Mouse (Mus musculus): Measurements from ENCODE around the gene Slc27a2. TPM values are rescaled to one million over a fixed set of nuclear protein-coding genes. Genes with fewer than 3 reads are reported as not detected.
"Not testable (repeated sequence)": the region's sequence is repeated elsewhere in the genome, so short reads cannot be mapped to it uniquely, and the experiment has no call there.

Gene Slc27a2
- total and polyA plus RNA-seq, 3 experiments = not detected

DNA sequence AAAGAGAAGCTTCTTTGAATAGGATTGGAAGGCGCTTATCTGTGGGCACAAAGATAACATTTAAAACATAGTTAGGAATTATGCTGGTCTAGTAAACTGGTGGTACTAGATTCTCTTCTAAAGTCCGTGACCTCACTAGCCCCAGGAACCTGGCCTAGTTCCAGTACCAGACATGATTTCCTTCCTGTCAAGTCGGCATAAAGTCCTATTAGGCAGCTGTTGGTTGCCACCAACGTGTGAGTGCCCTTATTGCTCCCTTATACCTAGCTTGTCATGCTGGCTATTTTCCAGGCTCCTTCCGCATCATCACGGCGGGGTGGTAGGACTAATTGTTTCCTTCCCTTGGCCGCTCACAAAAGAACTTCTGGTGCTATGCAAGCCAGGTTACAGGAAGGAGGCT lies 30.2 kb upstream of the Slc27a2 start:
- Histone ChIP-seq H3K4me1 (ENCODE audit: control insufficient read depth in 1 of 2, insufficient read depth in 2 of 2, low read length in 2 of 2) (peaks cover 2 to 13% of the 10 kb centered on the region in 2 experiments), H3K27me3 (ENCODE audit: control insufficient read depth in 1 of 2, insufficient read depth in 2 of 2, low read length in 2 of 2) (no peaks in the 10 kb centered on the region), H3K36me3 (ENCODE audit: control insufficient read depth in 1 of 2, insufficient read depth in 2 of 2, low read length in 2 of 2) (peaks cover 0 to 4% of the 10 kb centered on the region in 2 experiments; a peak in 2 of 4 replicates), H3K9ac (ENCODE audit: control insufficient read depth, low read depth, low read length, poor library complexity, severe bottlenecking) (no peak overlapping the region), H3K4me3 (ENCODE audit: control insufficient read depth in 1 of 2, insufficient read depth in 1 of 2, low read depth in 2 of 2, low read length in 2 of 2) (no peak overlapping the region), H3K27ac (ENCODE audit: control insufficient read depth, low read depth, low read length) (no peak overlapping the region), H3K9me3 (replicated peaks; ENCODE audit: insufficient read depth, low read length) (no peaks in the 10 kb centered on the region), H3K79me2 (ENCODE audit: control insufficient read depth, insufficient read depth, low read length, poor library complexity) (no peaks in the 10 kb centered on the region)
- peak; percentile 23 for DNase-seq (ENCODE audit: low read depth, low spot score)
- no peak for TF ChIP-seq ZC3H11A (IDR thresholded peaks at IDR 0.05; ENCODE audit: low read depth, low read length)
- no peak for TF ChIP-seq MAFK (IDR thresholded peaks at IDR 0.05; ENCODE audit: borderline replicate concordance, low read depth, low read length)
- no peak for TF ChIP-seq USF2 (IDR thresholded peaks at IDR 0.05; ENCODE audit: borderline replicate concordance in 1 of 2, insufficient read depth in 1 of 2, low read depth in 1 of 2, low read length in 2 of 2)
- TF ChIP-seq MXI1 (IDR thresholded peaks at IDR 0.05; ENCODE audit: low read depth, low read length) = no peak
- TF ChIP-seq NRF1 (IDR thresholded peaks at IDR 0.05; ENCODE audit: insufficient read depth, low read depth, low read length, poor library complexity, severe bottlenecking) = no peak
- no peak for TF ChIP-seq GABPA (IDR thresholded peaks at IDR 0.05; ENCODE audit: low read depth, low read length)
- no peak for TF ChIP-seq NELFE (IDR thresholded peaks at IDR 0.05; ENCODE audit: low read depth, low read length)
- no peak for TF ChIP-seq JUND (IDR thresholded peaks at IDR 0.05; ENCODE audit: low read depth, low read length)
- TF ChIP-seq POLR2AphosphoS2 (IDR thresholded peaks at IDR 0.05; ENCODE audit: low read length) = no peak
- no peak for TF ChIP-seq ZKSCAN1 (IDR thresholded peaks at IDR 0.05; ENCODE audit: low read depth, low read length)
- TF ChIP-seq CTCF (IDR thresholded peaks at IDR 0.05 in 2 of 3, conservative IDR thresholded peaks at IDR 0.05 in 1 of 3; ENCODE audit: control insufficient read depth in 1 of 3, insufficient read depth in 1 of 3, low read depth in 2 of 3, low read length in 3 of 3, poor library complexity in 1 of 3, severe bottlenecking in 1 of 3) = no peak
- no peak for TF ChIP-seq UBTF (IDR thresholded peaks at IDR 0.05; ENCODE audit: borderline replicate concordance, insufficient read depth, low read depth, low read length)

- not testable (repeated sequence) for H3K4me3 ChIP-seq (ENCODE audit: control insufficient read depth in 1 of 2, insufficient read depth in 1 of 2, low read depth in 2 of 2, low read length in 2 of 2); H3K9me3 ChIP-seq (replicated peaks; ENCODE audit: insufficient read depth, low read length); DNase-seq (ENCODE audit: low read depth, low spot score); H3K9ac ChIP-seq (ENCODE audit: control insufficient read depth, low read depth, low read length, poor library complexity, severe bottlenecking); H3K27me3 ChIP-seq (ENCODE audit: control insufficient read depth in 1 of 2, insufficient read depth in 2 of 2, low read length in 2 of 2); H3K36me3 ChIP-seq (ENCODE audit: control insufficient read depth in 1 of 2, insufficient read depth in 2 of 2, low read length in 2 of 2); H3K79me2 ChIP-seq (ENCODE audit: control insufficient read depth, insufficient read depth, low read length, poor library complexity); H3K27ac ChIP-seq (ENCODE audit: control insufficient read depth, low read depth, low read length)
- H3K4me1 ChIP-seq (ENCODE audit: control insufficient read depth in 1 of 2, insufficient read depth in 2 of 2, low read length in 2 of 2) = peaks cover 2 to 13% of the 10 kb centered on the region in 2 experiments
Measured at GRCm38 (mm10) chr2:126523101-126523745, 29.0 kb upstream of the Slc27a2 start.

GRCm38 (mm10) chr2:126524271-126524670 lies 27.9 kb upstream of the Slc27a2 start:
- no peak for DNase-seq (ENCODE audit: low read depth, low spot score)
- TF ChIP-seq MAFK (IDR thresholded peaks at IDR 0.05; ENCODE audit: borderline replicate concordance, low read depth, low read length) (no peak), RAD21 (IDR thresholded peaks at IDR 0.05; ENCODE audit: low read depth, low read length) (no peak), ETS1 (IDR thresholded peaks at IDR 0.05; ENCODE audit: low read depth, low read length) (no peak), JUND (IDR thresholded peaks at IDR 0.05; ENCODE audit: low read depth, low read length) (no peak), HCFC1 (IDR thresholded peaks at IDR 0.05; ENCODE audit: low read depth, low read length) (no peak), MXI1 (IDR thresholded peaks at IDR 0.05; ENCODE audit: low read depth, low read length) (no peak), TAL1 (IDR thresholded peaks at IDR 0.05; ENCODE audit: low read length) (no peak), MEF2A (IDR thresholded peaks at IDR 0.05; ENCODE audit: extremely low read depth, insufficient replicate concordance, low read depth, low read length, poor library complexity, severe bottlenecking) (no peak), NELFE (IDR thresholded peaks at IDR 0.05; ENCODE audit: low read depth, low read length) (no peak), POLR2AphosphoS2 (IDR thresholded peaks at IDR 0.05; ENCODE audit: low read length) (no peak), ZKSCAN1 (IDR thresholded peaks at IDR 0.05; ENCODE audit: low read depth, low read length) (no peak), USF1 (IDR thresholded peaks at IDR 0.05; ENCODE audit: low read depth, low read length) (no peak), MYB (IDR thresholded peaks at IDR 0.05; ENCODE audit: low read depth, low read length) (no peak)

More at GRCm38 (mm10) chr2:126524271-126524670, 27.9 kb upstream of the Slc27a2 start:
- no peaks in the 10 kb centered on the region for H3K79me2 ChIP-seq (ENCODE audit: control insufficient read depth, insufficient read depth, low read length, poor library complexity)
- H3K36me3 ChIP-seq (ENCODE audit: control insufficient read depth in 1 of 2, insufficient read depth in 2 of 2, low read length in 2 of 2) = peaks cover 0 to 4% of the 10 kb centered on the region in 2 experiments; a peak in 2 of 4 replicates
- H3K9me3 ChIP-seq (replicated peaks; ENCODE audit: insufficient read depth, low read length) = no peaks in the 10 kb centered on the region
- no peak overlapping the region for H3K27ac ChIP-seq (ENCODE audit: control insufficient read depth, low read depth, low read length)
- H3K4me3 ChIP-seq (ENCODE audit: control insufficient read depth in 1 of 2, insufficient read depth in 1 of 2, low read depth in 2 of 2, low read length in 2 of 2) = no peak overlapping the region
- no peaks in the 10 kb centered on the region for H3K27me3 ChIP-seq (ENCODE audit: control insufficient read depth in 1 of 2, insufficient read depth in 2 of 2, low read length in 2 of 2)
- no peak overlapping the region for H3K9ac ChIP-seq (ENCODE audit: control insufficient read depth, low read depth, low read length, poor library complexity, severe bottlenecking)
- H3K4me1 ChIP-seq (ENCODE audit: control insufficient read depth in 1 of 2, insufficient read depth in 2 of 2, low read length in 2 of 2) = peaks cover 2 to 13% of the 10 kb centered on the region in 2 experiments
